Mouse (Mus musculus): ENCODE results near the gene Olfr825. TPM values are rescaled to one million over a fixed set of nuclear protein-coding genes. Genes with fewer than 3 reads are reported as not detected.
"Not testable (repeated sequence)": the region's sequence is repeated elsewhere in the genome, so short reads cannot be mapped to it uniquely, and the experiment has no call there.

Gene Olfr825
- not detected in 2 replicates for polyA plus RNA-seq (2014; fragmentation: Nextera tagmentation; extraction: Ambion mirVana)

- no peaks in the 10 kb centered on the region for H3K27me3 ChIP-seq (ENCODE audit: control insufficient read depth, insufficient read depth, low read length)
- no peak within 1 kb of the TSS for H3K27ac ChIP-seq
- no peak for DNase-seq (ENCODE audit: low spot score)
- no peak within 1 kb of the TSS for H3K4me3 ChIP-seq (replicated peaks; ENCODE audit: low read length)
- no peak within 1 kb of the TSS for H3K4me2 ChIP-seq (replicated peaks)
- no peak for ATAC-seq (ENCODE audit: low FRiP score)
- no peaks in the 10 kb centered on the region for H3K36me3 ChIP-seq (replicated peaks; ENCODE audit: control insufficient read depth, insufficient read depth)
- no peaks in the 10 kb centered on the region for H3K9me3 ChIP-seq (ENCODE audit: control insufficient read depth, low read length)
- H3K9ac ChIP-seq: no peak within 1 kb of the TSS
- H3K4me1 ChIP-seq (replicated peaks; ENCODE audit: control insufficient read depth, insufficient read depth, low read length): no peaks in the 10 kb centered on the region
Observed at GRCm38 (mm10) chr10:130166666-130167065, at the start of gene Olfr825. TSS of gene Olfr825 (minus strand) at chr10:130166766.

GRCm38 (mm10) chr10:130214303-130214702 lies 47.7 kb upstream of the Olfr825 start, which contains the start of gene Olfr827:
TSS of gene Olfr827 (minus strand) at chr10:130214403.
- Histone ChIP-seq H3K36me3 (replicated peaks; ENCODE audit: control insufficient read depth, insufficient read depth) (no peaks in the 10 kb centered on the region), H3K9ac (no peak within 1 kb of the TSS), H3K27ac (no peak within 1 kb of the TSS), H3K4me1 (replicated peaks; ENCODE audit: control insufficient read depth, insufficient read depth, low read length) (no peaks in the 10 kb centered on the region), H3K4me2 (replicated peaks) (no peak within 1 kb of the TSS), H3K27me3 (ENCODE audit: control insufficient read depth, insufficient read depth, low read length) (no peaks in the 10 kb centered on the region), H3K4me3 (replicated peaks; ENCODE audit: low read length) (no peak within 1 kb of the TSS), H3K9me3 (ENCODE audit: control insufficient read depth, low read length) (no peaks in the 10 kb centered on the region)
- ATAC-seq (ENCODE audit: low FRiP score) (no peak), DNase-seq (ENCODE audit: low spot score) (no peak)
- 97% methylated on average over 1 of the region's 1 CpGs for WGBS

GRCm38 (mm10) chr10:130184086-130184485 lies 17.5 kb upstream of the Olfr825 start, which contains the start of gene Olfr826:
TSS of gene Olfr826 (minus strand) at chr10:130184186.
- no peak within 1 kb of the TSS for H3K4me3 ChIP-seq (replicated peaks; ENCODE audit: low read length)
- 75% methylated on average over 1 of the region's 1 CpGs for WGBS
- H3K4me2 ChIP-seq (replicated peaks): no peak within 1 kb of the TSS
- H3K27ac ChIP-seq: no peak within 1 kb of the TSS
- no peaks in the 10 kb centered on the region for H3K27me3 ChIP-seq (ENCODE audit: control insufficient read depth, insufficient read depth, low read length)
- no peak for DNase-seq (ENCODE audit: low spot score)
- H3K36me3 ChIP-seq (replicated peaks; ENCODE audit: control insufficient read depth, insufficient read depth): no peaks in the 10 kb centered on the region
- ATAC-seq (ENCODE audit: low FRiP score): no peak
- H3K9me3 ChIP-seq (ENCODE audit: control insufficient read depth, low read length): no peaks in the 10 kb centered on the region
- no peak within 1 kb of the TSS for H3K9ac ChIP-seq
- H3K4me1 ChIP-seq (replicated peaks; ENCODE audit: control insufficient read depth, insufficient read depth, low read length): no peaks in the 10 kb centered on the region

- Histone ChIP-seq H3K27me3 (ENCODE audit: control insufficient read depth, insufficient read depth, low read length) (no peaks in the 10 kb centered on the region), H3K9me3 (ENCODE audit: control insufficient read depth, low read length) (no peaks in the 10 kb centered on the region), H3K4me1 (replicated peaks; ENCODE audit: control insufficient read depth, insufficient read depth, low read length) (no peaks in the 10 kb centered on the region), H3K27ac (no peak overlapping the region), H3K9ac (no peak overlapping the region), H3K36me3 (replicated peaks; ENCODE audit: control insufficient read depth, insufficient read depth) (no peaks in the 10 kb centered on the region), H3K4me2 (replicated peaks) (no peak overlapping the region), H3K4me3 (replicated peaks; ENCODE audit: low read length) (no peak overlapping the region)
- no peak for ATAC-seq (ENCODE audit: low FRiP score)
- DNase-seq (ENCODE audit: low spot score): no peak
Observed at GRCm38 (mm10) chr10:130165196-130165595, 1.4 kb downstream of the Olfr825 start.

- Histone ChIP-seq H3K9ac (no peak overlapping the region), H3K4me3 (replicated peaks; ENCODE audit: low read length) (no peak overlapping the region), H3K4me1 (replicated peaks; ENCODE audit: control insufficient read depth, insufficient read depth, low read length) (no peaks in the 10 kb centered on the region), H3K27me3 (ENCODE audit: control insufficient read depth, insufficient read depth, low read length) (no peaks in the 10 kb centered on the region), H3K9me3 (ENCODE audit: control insufficient read depth, low read length) (no peaks in the 10 kb centered on the region), H3K4me2 (replicated peaks) (no peak overlapping the region), H3K36me3 (replicated peaks; ENCODE audit: control insufficient read depth, insufficient read depth) (no peaks in the 10 kb centered on the region), H3K27ac (no peak overlapping the region)
- DNase-seq (ENCODE audit: low spot score) (no peak), ATAC-seq (ENCODE audit: low FRiP score) (no peak)
- 78% methylated on average over 5 of the region's 5 CpGs for WGBS
Observed at GRCm38 (mm10) chr10:130144121-130144520, 22.4 kb downstream of the Olfr825 start.

- DNase-seq (ENCODE audit: low spot score); ATAC-seq (ENCODE audit: low FRiP score); H3K4me2 ChIP-seq (replicated peaks); H3K36me3 ChIP-seq (replicated peaks; ENCODE audit: control insufficient read depth, insufficient read depth); H3K9ac ChIP-seq; H3K4me3 ChIP-seq (replicated peaks; ENCODE audit: low read length); H3K9me3 ChIP-seq (ENCODE audit: control insufficient read depth, low read length); H3K4me1 ChIP-seq (replicated peaks; ENCODE audit: control insufficient read depth, insufficient read depth, low read length); H3K27ac ChIP-seq; H3K27me3 ChIP-seq (ENCODE audit: control insufficient read depth, insufficient read depth, low read length): not testable (repeated sequence)
- 95% methylated on average over 5 of the region's 5 CpGs for WGBS
Observed at GRCm38 (mm10) chr10:130142481-130142880, 24.1 kb downstream of the Olfr825 start.

- no peak for ATAC-seq (ENCODE audit: low FRiP score)
- Histone ChIP-seq H3K36me3 (replicated peaks; ENCODE audit: control insufficient read depth, insufficient read depth) (no peaks in the 10 kb centered on the region), H3K27ac (no peak overlapping the region), H3K4me2 (replicated peaks) (no peak overlapping the region), H3K9me3 (ENCODE audit: control insufficient read depth, low read length) (no peaks in the 10 kb centered on the region), H3K4me3 (replicated peaks; ENCODE audit: low read length) (no peak overlapping the region), H3K27me3 (ENCODE audit: control insufficient read depth, insufficient read depth, low read length) (no peaks in the 10 kb centered on the region), H3K4me1 (replicated peaks; ENCODE audit: control insufficient read depth, insufficient read depth, low read length) (no peaks in the 10 kb centered on the region), H3K9ac (no peak overlapping the region)
- DNase-seq (ENCODE audit: low spot score): no peak
Observed at GRCm38 (mm10) chr10:130134811-130135210, 31.8 kb downstream of the Olfr825 start.

GRCm38 (mm10) chr10:130129900-130130299 lies 36.7 kb downstream of the Olfr825 start, which contains the start of gene Olfr824:
TSS of gene Olfr824 (minus strand) at chr10:130130000.
- not testable (repeated sequence) for DNase-seq (ENCODE audit: low spot score); H3K4me1 ChIP-seq (replicated peaks; ENCODE audit: control insufficient read depth, insufficient read depth, low read length); H3K36me3 ChIP-seq (replicated peaks; ENCODE audit: control insufficient read depth, insufficient read depth); ATAC-seq (ENCODE audit: low FRiP score); H3K9me3 ChIP-seq (ENCODE audit: control insufficient read depth, low read length); H3K27ac ChIP-seq; H3K9ac ChIP-seq; H3K4me3 ChIP-seq (replicated peaks; ENCODE audit: low read length); H3K27me3 ChIP-seq (ENCODE audit: control insufficient read depth, insufficient read depth, low read length); H3K4me2 ChIP-seq (replicated peaks)

GRCm38 (mm10) chr10:130116045-130116444 lies 50.5 kb downstream of the Olfr825 start:
- H3K36me3 ChIP-seq (replicated peaks; ENCODE audit: control insufficient read depth, insufficient read depth); H3K27ac ChIP-seq; H3K9me3 ChIP-seq (ENCODE audit: control insufficient read depth, low read length); DNase-seq (ENCODE audit: low spot score); H3K27me3 ChIP-seq (ENCODE audit: control insufficient read depth, insufficient read depth, low read length); ATAC-seq (ENCODE audit: low FRiP score); H3K4me1 ChIP-seq (replicated peaks; ENCODE audit: control insufficient read depth, insufficient read depth, low read length); H3K4me2 ChIP-seq (replicated peaks); H3K9ac ChIP-seq; H3K4me3 ChIP-seq (replicated peaks; ENCODE audit: low read length): not testable (repeated sequence)
- 62% methylated on average over 3 of the region's 3 CpGs for WGBS

GRCm38 (mm10) chr10:130115283-130115682 lies 51.3 kb downstream of the Olfr825 start, which contains the start of gene Olfr823:
TSS of gene Olfr823 (minus strand) at chr10:130115383.
- H3K4me2 ChIP-seq (replicated peaks); ATAC-seq (ENCODE audit: low FRiP score); H3K4me1 ChIP-seq (replicated peaks; ENCODE audit: control insufficient read depth, insufficient read depth, low read length); H3K9me3 ChIP-seq (ENCODE audit: control insufficient read depth, low read length); H3K4me3 ChIP-seq (replicated peaks; ENCODE audit: low read length); H3K27ac ChIP-seq; H3K27me3 ChIP-seq (ENCODE audit: control insufficient read depth, insufficient read depth, low read length); H3K36me3 ChIP-seq (replicated peaks; ENCODE audit: control insufficient read depth, insufficient read depth); H3K9ac ChIP-seq; DNase-seq (ENCODE audit: low spot score): not testable (repeated sequence)
- 90% methylated on average over 1 of the region's 1 CpGs for WGBS
